Mouse (Mus musculus) midbrain, embryonic 11.5 days (tissue): Measurements from ENCODE around the gene Zmiz1. TPM values are rescaled to one million over a fixed set of nuclear protein-coding genes. Genes with fewer than 3 reads are reported as not detected.

Source experiments
- ATAC-seq: fragments of 200-750 bp; cut with Nextera tagmentation; 2 replicates; pipeline ENCODE4 v1.8.0; 2017; ENCODE audit warnings: moderate TSS enrichment, moderate library complexity; ENCODE audit not compliant: low FRiP score
- DNase-seq: peaks from one replicate; pipeline ENCODE4 v3.0.0; 2015; ENCODE audit warnings: low spot score; ENCODE audit errors: missing footprints
- H3K27ac ChIP-seq: fragments of 300-500 bp; sonication (generic); 2 replicates; pipeline ENCODE4 v1.5.1; 2014; ENCODE audit warnings: low read depth, low read length
- H3K27me3 ChIP-seq: fragments of 300-500 bp; sonication (generic); 2 replicates; pipeline ENCODE4 v1.6.1; 2014; ENCODE audit warnings: mild to moderate bottlenecking, low read length, moderate library complexity, mixed read lengths; ENCODE audit not compliant: control insufficient read depth, insufficient read depth
- H3K36me3 ChIP-seq: fragments of 300-500 bp; sonication (generic); 2 replicates; pipeline ENCODE4 v1.6.1; 2014; ENCODE audit warnings: mild to moderate bottlenecking, low read length, moderate library complexity, mixed read lengths; ENCODE audit not compliant: control insufficient read depth, insufficient read depth
- H3K4me1 ChIP-seq: fragments of 300-500 bp; sonication (generic); 2 replicates; pipeline ENCODE4 v1.6.1; 2014; ENCODE audit warnings: low read length; ENCODE audit not compliant: control insufficient read depth, insufficient read depth
- H3K4me2 ChIP-seq: fragments of 300-500 bp; sonication (generic); 2 replicates; pipeline ENCODE4 v1.6.1; 2014; ENCODE audit warnings: mild to moderate bottlenecking, moderate library complexity
- H3K4me3 ChIP-seq: fragments of 300-500 bp; sonication (generic); 2 replicates; pipeline ENCODE4 v1.5.1; 2014; ENCODE audit warnings: low read depth, low read length
- H3K9ac ChIP-seq: fragments of 300-500 bp; sonication (generic); 2 replicates; pipeline ENCODE4 v1.6.1; 2014; ENCODE audit warnings: low read length
- H3K9me3 ChIP-seq: fragments of 300-500 bp; sonication (generic); 2 replicates; pipeline ENCODE4 v1.6.1; 2016; ENCODE audit warnings: low read length; ENCODE audit not compliant: control insufficient read depth
- WGBS: fragments of 180-500 bp; shearing (Covaris S2); extraction: QIAGEN DNeasy Blood & Tissue Kit; methylation state at CpG from one replicate; pipeline ENCODE4 v1.1.7; 2014; 5-methylcytosine and 5-hydroxymethylcytosine counted together
- polyA plus RNA-seq: library from polyadenylated mRNA; unstranded; fragments of >200 nt; fragmentation: Nextera tagmentation; extraction: Ambion mirVana; gene quantifications from 2 replicates; pipeline ENCODE4 v1.2.1, GENCODE M21; 2014

The Zmiz1 gene
- polyA plus RNA-seq, 1 experiment from 2014 or later = 51.5 TPM

- H3K4me3 ChIP-seq = no peak overlapping the region
- no peaks in the 10 kb centered on the region for H3K9me3 ChIP-seq
- no peak overlapping the region for H3K27ac ChIP-seq
- H3K4me1 ChIP-seq = no peaks in the 10 kb centered on the region
- no peaks in the 10 kb centered on the region for H3K36me3 ChIP-seq
- 90% methylated on average over 7 of the region's 7 CpGs for WGBS
- no peaks in the 10 kb centered on the region for H3K27me3 ChIP-seq
- H3K4me2 ChIP-seq = no peak overlapping the region
- no peak overlapping the region for H3K9ac ChIP-seq
- ATAC-seq (no peak), DNase-seq (peak; percentile 47)
Measured at GRCm38 (mm10) chr14:25686216-25686945, 227.4 kb downstream of the Zmiz1 start.

- DNase-seq (no peak), ATAC-seq (no peak)
- no peak overlapping the region for H3K4me2 ChIP-seq
- no peaks in the 10 kb centered on the region for H3K4me1 ChIP-seq
- H3K27me3 ChIP-seq = no peaks in the 10 kb centered on the region
- no peak overlapping the region for H3K4me3 ChIP-seq
- H3K36me3 ChIP-seq = no peaks in the 10 kb centered on the region
- H3K9me3 ChIP-seq = no peaks in the 10 kb centered on the region
- no peak overlapping the region for H3K9ac ChIP-seq
- no peak overlapping the region for H3K27ac ChIP-seq
- 88% methylated on average over 10 of the region's 10 CpGs for WGBS
Measured at GRCm38 (mm10) chr14:25686983-25687901, 228.3 kb downstream of the Zmiz1 start.

GRCm38 (mm10) chr14:25693271-25693887, 234.4 kb downstream of the Zmiz1 start:
- 74% methylated on average over 6 of the region's 6 CpGs for WGBS
- peaks cover 3% of the 10 kb centered on the region; the same call in 1 of the 2 replicates for H3K36me3 ChIP-seq
- H3K4me3 ChIP-seq = peak overlapping the region; percentile 83; the same call in 1 of the 2 replicates
- H3K27ac ChIP-seq = no peak overlapping the region
- H3K9me3 ChIP-seq = no peaks in the 10 kb centered on the region
- no peaks in the 10 kb centered on the region for H3K27me3 ChIP-seq
- H3K9ac ChIP-seq = peak overlapping the region; percentile 85
- ATAC-seq = peak; percentile 45; the same call in 1 of the 2 replicates
- H3K4me2 ChIP-seq = peak overlapping the region; percentile 91; the same call in 1 of the 2 replicates
- no peak for DNase-seq
- peaks cover 15% of the 10 kb centered on the region for H3K4me1 ChIP-seq

- Histone ChIP-seq H3K4me3 (peak within 1 kb of the TSS; percentile 83), H3K27ac (no peak within 1 kb of the TSS; the same call in 1 of the 2 replicates), H3K4me2 (peak within 1 kb of the TSS; percentile 91), H3K4me1 (peaks cover 15% of the 10 kb centered on the region), H3K9ac (peak within 1 kb of the TSS; percentile 85), H3K36me3 (peaks cover 6% of the 10 kb centered on the region; the same call in 1 of the 2 replicates), H3K9me3 (no peaks in the 10 kb centered on the region), H3K27me3 (no peaks in the 10 kb centered on the region)
- WGBS = under 1% methylated on average over 65 of the region's 70 CpGs
- DNase-seq (peak; percentile 100), ATAC-seq (peak; percentile 94)
Measured at GRCm38 (mm10) chr14:25693888-25694568, 235.0 kb downstream of the Zmiz1 start, which contains the start of gene Ppif. Ppif (plus strand) TSS chr14:25694154.

- peak overlapping the region; percentile 91 for H3K4me2 ChIP-seq
- H3K4me1 ChIP-seq = peaks cover 15% of the 10 kb centered on the region
- no peaks in the 10 kb centered on the region for H3K9me3 ChIP-seq
- DNase-seq = no peak
- peak overlapping the region; percentile 83 for H3K4me3 ChIP-seq
- peaks cover 6% of the 10 kb centered on the region; the same call in 1 of the 2 replicates for H3K36me3 ChIP-seq
- 2% methylated on average over 10 of the region's 10 CpGs for WGBS
- no peak; the same call in 1 of the 2 replicates for ATAC-seq
- H3K27ac ChIP-seq = no peak overlapping the region
- peak overlapping the region; percentile 85 for H3K9ac ChIP-seq
- H3K27me3 ChIP-seq = no peaks in the 10 kb centered on the region
Measured at GRCm38 (mm10) chr14:25694569-25694897, 235.5 kb downstream of the Zmiz1 start.

- DNase-seq (no peak), ATAC-seq (no peak)
- Histone ChIP-seq H3K9me3 (no peaks in the 10 kb centered on the region), H3K27me3 (no peaks in the 10 kb centered on the region), H3K27ac (no peak overlapping the region), H3K4me2 (peak overlapping the region; percentile 91), H3K4me1 (peaks cover 15% of the 10 kb centered on the region), H3K4me3 (peak overlapping the region; percentile 83), H3K9ac (peak overlapping the region; percentile 85; the same call in 1 of the 2 replicates), H3K36me3 (peaks cover 9% of the 10 kb centered on the region; the same call in 1 of the 2 replicates)
- 76% methylated on average over 6 of the region's 6 CpGs for WGBS
Measured at GRCm38 (mm10) chr14:25695059-25695458, 236.1 kb downstream of the Zmiz1 start.

GRCm38 (mm10) chr14:25696356-25696755, 237.4 kb downstream of the Zmiz1 start:
- Histone ChIP-seq H3K4me3 (no peak overlapping the region), H3K4me2 (no peak overlapping the region), H3K9ac (no peak overlapping the region), H3K27me3 (no peaks in the 10 kb centered on the region), H3K9me3 (no peaks in the 10 kb centered on the region), H3K4me1 (peaks cover 15% of the 10 kb centered on the region), H3K36me3 (peaks cover 10% of the 10 kb centered on the region; the same call in 1 of the 2 replicates), H3K27ac (no peak overlapping the region)
- 83% methylated on average over 2 of the region's 2 CpGs for WGBS
- no peak for ATAC-seq
- no peak for DNase-seq

GRCm38 (mm10) chr14:25701986-25702385, 243.0 kb downstream of the Zmiz1 start:
- no peaks in the 10 kb centered on the region for H3K9me3 ChIP-seq
- H3K4me3 ChIP-seq = no peak overlapping the region
- no peak overlapping the region for H3K9ac ChIP-seq
- no peak overlapping the region for H3K27ac ChIP-seq
- ATAC-seq = peak; percentile 58; the same call in 1 of the 2 replicates
- no peaks in the 10 kb centered on the region for H3K4me1 ChIP-seq
- DNase-seq = peak; percentile 93
- no peaks in the 10 kb centered on the region for H3K27me3 ChIP-seq
- H3K36me3 ChIP-seq = peaks cover 10% of the 10 kb centered on the region; the same call in 1 of the 2 replicates
- H3K4me2 ChIP-seq = no peak overlapping the region
